Mouse (Mus musculus) forebrain, embryonic 11.5 days (tissue): ENCODE data around the gene Pard6b. TPM values are rescaled to one million over a fixed set of nuclear protein-coding genes. Genes with fewer than 3 reads are reported as not detected.

Source experiments
- ATAC-seq: fragments of 200-750 bp; cut with Nextera tagmentation; replicated peaks from 2 replicates; pipeline ENCODE4 v1.8.0; 2017; ENCODE audit warnings: moderate TSS enrichment; ENCODE audit not compliant: low FRiP score
- DNase-seq: peaks from one replicate; pipeline ENCODE4 v3.0.0-alpha.2; 2017; ENCODE audit warnings: low spot score
- H3K27ac ChIP-seq: fragments of 300-500 bp; sonication (generic); 2 replicates; pipeline ENCODE4 v1.5.1; 2014; ENCODE audit warnings: low read depth, low read length
- H3K27me3 ChIP-seq: fragments of 300-500 bp; sonication (generic); 2 replicates; pipeline ENCODE4 v1.6.1; 2014; ENCODE audit warnings: mild to moderate bottlenecking, low read length, mixed read lengths; ENCODE audit not compliant: control insufficient read depth, insufficient read depth
- H3K36me3 ChIP-seq: fragments of 300-500 bp; sonication (generic); 2 replicates; pipeline ENCODE4 v1.6.1; 2014; ENCODE audit warnings: mild to moderate bottlenecking, low read length, moderate library complexity, mixed read lengths; ENCODE audit not compliant: control insufficient read depth, insufficient read depth
- H3K4me1 ChIP-seq: fragments of 300-500 bp; sonication (generic); replicated peaks from 2 replicates; pipeline ENCODE4 v1.6.1; 2014; ENCODE audit warnings: low read length, mixed read lengths; ENCODE audit not compliant: control insufficient read depth, insufficient read depth
- H3K4me2 ChIP-seq: fragments of 300-500 bp; sonication (generic); 2 replicates; pipeline ENCODE4 v1.6.1; 2014; ENCODE audit warnings: low read depth, mild to moderate bottlenecking, low read length, moderate library complexity, mixed read lengths; ENCODE audit not compliant: severe bottlenecking
- H3K4me3 ChIP-seq: fragments of 300-500 bp; sonication (generic); 2 replicates; pipeline ENCODE4 v1.5.1; 2014; ENCODE audit warnings: low read depth, low read length
- H3K9ac ChIP-seq: fragments of 300-500 bp; sonication (generic); 2 replicates; pipeline ENCODE4 v1.6.1; 2014; ENCODE audit warnings: low read length
- H3K9me3 ChIP-seq: fragments of 300-500 bp; sonication (generic); 2 replicates; pipeline ENCODE4 v1.6.1; 2016; ENCODE audit warnings: low read length, mixed read lengths; ENCODE audit not compliant: control insufficient read depth
- WGBS: fragments of 180-500 bp; shearing (Covaris S2); extraction: QIAGEN DNeasy Blood & Tissue Kit; methylation state at CpG from one replicate; pipeline ENCODE4 v1.1.7; 2014; 5-methylcytosine and 5-hydroxymethylcytosine counted together
- polyA plus RNA-seq: library from polyadenylated mRNA; unstranded; fragments of >200 nt; fragmentation: Nextera tagmentation; extraction: Ambion mirVana; gene quantifications from 2 replicates; pipeline ENCODE4 v1.2.1, GENCODE M21; 2014

Gene Pard6b
- polyA plus RNA-seq, 1 experiment from 2014 or later, result 12.4 TPM

GRCm38 (mm10) chr2:168117967-168118366 is 37.2 kb downstream of the Pard6b start:
- 50% methylated on average over 16 of the region's 16 CpGs for WGBS
- Histone ChIP-seq H3K4me2 (no peak overlapping the region), H3K36me3 (no peaks in the 10 kb centered on the region; the same call in 1 of the 2 replicates), H3K9ac (no peak overlapping the region), H3K27me3 (peaks cover 2% of the 10 kb centered on the region; the same call in 1 of the 2 replicates), H3K4me1 (peaks cover 8% of the 10 kb centered on the region), H3K4me3 (0 out of 2 replicates have a peak overlapping the region, but pooled peaks have one; percentile 41), H3K27ac (no peak overlapping the region), H3K9me3 (no peaks in the 10 kb centered on the region)
- DNase-seq, result no peak
- ATAC-seq, result no peak

- Histone ChIP-seq H3K4me1 (peaks cover 8% of the 10 kb centered on the region), H3K36me3 (no peaks in the 10 kb centered on the region; the same call in 1 of the 2 replicates), H3K4me3 (no peak overlapping the region), H3K27ac (no peak overlapping the region), H3K4me2 (no peak overlapping the region), H3K9ac (no peak overlapping the region), H3K27me3 (peaks cover 2% of the 10 kb centered on the region; the same call in 1 of the 2 replicates), H3K9me3 (no peaks in the 10 kb centered on the region)
- no peak for ATAC-seq
- DNase-seq, result no peak
- WGBS, result 91% methylated on average over 3 of the region's 3 CpGs
Measured at GRCm38 (mm10) chr2:168118456-168118855, 37.7 kb downstream of the Pard6b start.

- Histone ChIP-seq H3K27ac (no peak overlapping the region), H3K9me3 (no peaks in the 10 kb centered on the region), H3K36me3 (no peaks in the 10 kb centered on the region; the same call in 1 of the 2 replicates), H3K27me3 (peaks cover 2% of the 10 kb centered on the region; the same call in 1 of the 2 replicates), H3K4me1 (peaks cover 8% of the 10 kb centered on the region), H3K4me3 (no peak overlapping the region), H3K4me2 (no peak overlapping the region), H3K9ac (no peak overlapping the region)
- DNase-seq (peak; percentile 41), ATAC-seq (no peak)
- WGBS, result 86% methylated on average over 12 of the region's 12 CpGs
Measured at GRCm38 (mm10) chr2:168119123-168119522, 38.3 kb downstream of the Pard6b start.

- Histone ChIP-seq H3K27me3 (peaks cover 2% of the 10 kb centered on the region; the same call in 1 of the 2 replicates), H3K9ac (no peak overlapping the region), H3K4me1 (peaks cover 13% of the 10 kb centered on the region), H3K9me3 (no peaks in the 10 kb centered on the region), H3K4me2 (no peak overlapping the region), H3K36me3 (no peaks in the 10 kb centered on the region; the same call in 1 of the 2 replicates), H3K27ac (no peak overlapping the region), H3K4me3 (no peak overlapping the region)
- WGBS, result 84% methylated on average over 4 of the region's 4 CpGs
- ATAC-seq (no peak), DNase-seq (no peak)
Measured at GRCm38 (mm10) chr2:168120906-168121305, 40.1 kb downstream of the Pard6b start.

- Histone ChIP-seq H3K36me3 (no peaks in the 10 kb centered on the region; the same call in 1 of the 2 replicates), H3K4me3 (no peak overlapping the region), H3K27me3 (no peaks in the 10 kb centered on the region), H3K4me2 (no peak overlapping the region), H3K9me3 (no peaks in the 10 kb centered on the region), H3K27ac (no peak overlapping the region), H3K4me1 (0 out of 2 replicates have a peak, but pooled peaks cover 5% of the 10 kb centered on the region), H3K9ac (no peak overlapping the region)
- ATAC-seq (no peak), DNase-seq (no peak)
- whole genome bisulfite sequencing, result 95% methylated on average over 6 of the region's 6 CpGs
Measured at GRCm38 (mm10) chr2:168123652-168124051, 42.8 kb downstream of the Pard6b start.

GRCm38 (mm10) chr2:168125288-168126089 is 44.7 kb downstream of the Pard6b start:
- ATAC-seq (0 out of 2 replicates have a peak, but pooled peaks have one; percentile 29), DNase-seq (no peak)
- Histone ChIP-seq H3K4me3 (no peak overlapping the region), H3K36me3 (no peaks in the 10 kb centered on the region; the same call in 1 of the 2 replicates), H3K9ac (no peak overlapping the region), H3K27me3 (no peaks in the 10 kb centered on the region), H3K9me3 (no peaks in the 10 kb centered on the region), H3K27ac (no peak overlapping the region), H3K4me2 (no peak overlapping the region), H3K4me1 (0 out of 2 replicates have a peak, but pooled peaks cover 5% of the 10 kb centered on the region)
- WGBS, result 21% methylated on average over 11 of the region's 11 CpGs

- Histone ChIP-seq H3K9ac (no peak overlapping the region), H3K36me3 (no peaks in the 10 kb centered on the region), H3K27ac (peak overlapping the region; percentile 18; the same call in 1 of the 2 replicates), H3K4me3 (no peak overlapping the region), H3K4me1 (0 out of 2 replicates have a peak, but pooled peaks cover 5% of the 10 kb centered on the region), H3K27me3 (no peaks in the 10 kb centered on the region), H3K4me2 (no peak overlapping the region), H3K9me3 (no peaks in the 10 kb centered on the region)
- 70% methylated on average over 14 of the region's 14 CpGs for WGBS
- DNase-seq, result no peak
- ATAC-seq, result peak; percentile 44
Measured at GRCm38 (mm10) chr2:168127767-168128166, 47.0 kb downstream of the Pard6b start.

GRCm38 (mm10) chr2:168128211-168128859 is 47.5 kb downstream of the Pard6b start:
- H3K4me2 ChIP-seq, result no peak overlapping the region
- H3K9ac ChIP-seq, result no peak overlapping the region
- DNase-seq (peak; percentile 95), ATAC-seq (peak; percentile 82)
- no peaks in the 10 kb centered on the region for H3K27me3 ChIP-seq
- H3K4me3 ChIP-seq, result no peak overlapping the region
- 19% methylated on average over 12 of the region's 14 CpGs for WGBS
- no peaks in the 10 kb centered on the region for H3K36me3 ChIP-seq
- H3K4me1 ChIP-seq, result 0 out of 2 replicates have a peak, but pooled peaks cover 5% of the 10 kb centered on the region
- H3K9me3 ChIP-seq, result no peaks in the 10 kb centered on the region
- H3K27ac ChIP-seq, result no peak overlapping the region
